Mouse (Mus musculus) layer of hippocampus, adult 9-10 months (tissue): ENCODE data around the gene Acsm5.
"Not testable (repeated sequence)": the region's sequence is repeated elsewhere in the genome, so short reads cannot be mapped to it uniquely, and the experiment has no call there.

Experiments used
- DNase-seq: peaks from one replicate; pipeline ENCODE4 v3.0.0; 2022; ENCODE audit warnings: low spot score

Acsm5 gene

DNA sequence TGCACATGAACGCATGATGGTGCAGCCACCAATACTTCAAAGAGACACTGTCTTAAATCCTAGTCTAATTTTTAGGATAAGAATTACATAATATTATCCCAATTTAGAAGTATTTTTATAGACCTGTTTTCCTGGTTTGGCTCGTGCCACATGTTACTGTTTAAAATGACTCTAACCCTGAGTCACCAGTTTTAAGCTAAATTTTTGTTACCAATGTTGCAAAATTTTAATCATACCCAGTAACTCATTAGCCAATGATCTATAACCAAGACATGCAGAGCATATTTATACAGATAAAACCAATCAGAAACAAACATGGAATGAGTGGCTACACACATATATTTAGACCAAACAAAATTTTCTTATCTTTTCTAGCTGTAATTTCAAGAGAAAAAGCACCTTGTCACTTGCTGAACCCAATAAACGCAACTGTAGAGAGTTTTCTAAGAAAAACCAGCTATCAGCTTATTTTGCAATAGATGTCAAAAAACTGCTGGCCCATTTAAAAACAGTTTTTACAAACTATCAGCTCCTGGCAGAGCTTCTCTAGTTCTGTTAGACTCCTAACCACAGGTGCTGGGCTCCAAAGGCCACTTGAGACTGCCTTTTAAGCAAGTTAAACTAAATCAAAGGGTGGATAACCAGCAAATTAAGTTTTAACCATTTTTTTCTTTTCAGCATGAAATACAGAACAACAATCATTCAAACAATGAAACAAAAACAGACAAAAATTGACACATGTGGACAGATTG is 31.4 kb downstream of the Acsm5 start:
- DNase-seq, result no peak

DNA sequence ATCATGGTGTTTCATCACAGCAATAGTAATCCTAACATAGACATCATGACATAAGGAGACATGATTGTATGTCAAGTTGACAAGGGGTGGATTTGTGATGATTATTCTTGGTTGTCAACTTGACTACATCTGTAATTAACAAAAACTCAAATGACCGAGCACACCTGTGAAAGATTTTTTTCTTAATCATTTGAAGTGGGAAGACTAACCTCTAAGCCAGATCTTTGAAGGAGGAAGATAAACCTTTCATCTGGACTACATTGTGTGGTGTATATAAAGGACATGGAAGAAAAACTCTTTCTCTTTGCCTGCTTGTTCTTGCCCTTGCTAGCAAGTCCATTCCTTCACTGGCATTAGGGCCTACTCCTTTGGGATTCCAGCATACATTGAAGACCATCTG is 34.8 kb downstream of the Acsm5 start, which contains the start of gene Acsm2:
TSS of gene Acsm2 (plus strand) at position 301 of the 400 bp plus-strand sequence.
- no peak for DNase-seq

DNA sequence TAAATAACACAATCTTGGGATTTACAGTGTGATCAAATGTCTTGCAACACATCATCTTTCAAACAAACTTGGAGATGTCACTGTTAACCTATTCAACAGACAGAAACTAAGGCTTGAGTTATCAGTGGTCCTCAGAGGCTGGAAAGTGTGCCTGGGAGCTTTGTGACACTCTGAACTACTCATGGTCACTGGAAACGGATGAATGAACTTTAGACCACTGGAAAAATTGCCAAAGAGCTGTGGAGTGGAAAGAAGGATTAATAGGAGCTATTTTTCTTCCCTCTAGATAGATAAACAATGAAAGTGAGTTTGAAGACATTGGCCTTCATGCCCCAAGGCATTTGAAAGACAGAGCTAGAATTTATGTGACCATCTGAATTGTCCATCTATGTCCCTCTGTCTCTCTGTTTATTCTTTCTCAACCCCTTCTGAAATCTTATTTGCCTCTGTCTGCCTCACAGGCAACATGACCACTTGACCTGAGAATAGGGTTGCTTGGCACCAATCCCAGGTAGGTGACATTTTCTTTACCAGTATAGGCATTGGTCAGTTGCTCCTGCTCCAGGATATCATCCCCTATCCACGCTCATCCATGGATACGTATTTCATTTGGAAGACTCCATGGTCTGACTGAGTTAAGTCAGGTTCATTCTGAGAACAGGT is 40.7 kb downstream of the Acsm5 start:
- DNase-seq, result no peak

DNA sequence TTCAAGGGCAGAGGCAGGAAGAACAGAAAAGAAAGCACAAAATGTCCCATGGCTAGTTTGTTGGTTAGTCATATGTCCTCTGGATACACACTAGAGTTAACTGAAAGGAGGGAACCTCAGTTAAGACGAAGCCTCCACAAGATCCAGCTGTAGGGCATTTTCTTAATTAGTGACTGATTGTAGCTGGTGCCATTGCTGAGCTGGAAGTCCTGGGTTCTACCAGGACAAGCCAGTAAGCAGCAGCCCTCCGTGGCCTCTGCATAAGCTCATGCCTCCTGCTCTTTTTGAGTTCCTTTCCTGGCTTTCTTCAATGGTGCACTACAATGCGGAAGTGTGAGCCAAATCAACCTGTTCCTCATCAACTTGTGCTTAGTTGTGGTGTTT is 41.2 kb downstream of the Acsm5 start:
- DNase-seq, result no peak

DNA sequence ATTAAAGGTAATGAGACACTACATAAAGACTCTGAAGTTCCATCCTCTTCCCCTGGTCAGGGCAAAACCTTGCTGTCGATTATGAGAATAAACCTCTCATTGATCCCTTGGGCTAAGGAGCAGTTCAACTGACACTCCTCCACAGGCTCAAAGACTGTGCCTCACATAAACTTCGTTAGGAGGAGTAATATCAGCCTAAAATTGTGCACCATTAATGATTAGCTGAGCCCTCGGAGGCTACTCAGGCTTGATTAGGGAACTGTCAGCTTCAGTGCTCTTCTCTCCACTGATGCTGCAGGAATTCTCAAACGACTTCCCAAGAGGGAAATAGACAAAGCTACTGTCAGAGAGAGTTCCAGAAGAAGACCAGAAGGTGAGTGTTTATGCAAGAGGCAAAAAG is 42.2 kb downstream of the Acsm5 start:
- DNase-seq, result no peak

DNA sequence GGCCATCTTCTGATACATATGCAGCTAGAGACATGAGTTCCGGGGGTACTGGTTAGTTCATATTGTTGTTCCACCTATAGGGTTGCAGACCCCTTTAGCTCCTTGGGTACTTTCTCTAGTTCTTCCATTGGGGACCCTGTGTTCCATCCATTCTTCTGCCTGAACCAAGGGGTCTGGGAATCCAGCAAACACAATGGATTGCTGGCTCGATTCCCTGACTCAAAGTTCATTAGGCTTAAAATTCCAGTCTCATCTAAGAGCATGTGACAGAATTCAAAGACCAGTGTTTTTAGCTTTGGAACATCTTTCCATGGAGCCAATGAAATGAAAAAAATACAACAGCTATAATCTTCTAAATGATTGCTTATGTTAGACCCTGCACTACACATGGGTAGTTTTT is 43.2 kb downstream of the Acsm5 start:
- not testable (repeated sequence) for DNase-seq

DNA sequence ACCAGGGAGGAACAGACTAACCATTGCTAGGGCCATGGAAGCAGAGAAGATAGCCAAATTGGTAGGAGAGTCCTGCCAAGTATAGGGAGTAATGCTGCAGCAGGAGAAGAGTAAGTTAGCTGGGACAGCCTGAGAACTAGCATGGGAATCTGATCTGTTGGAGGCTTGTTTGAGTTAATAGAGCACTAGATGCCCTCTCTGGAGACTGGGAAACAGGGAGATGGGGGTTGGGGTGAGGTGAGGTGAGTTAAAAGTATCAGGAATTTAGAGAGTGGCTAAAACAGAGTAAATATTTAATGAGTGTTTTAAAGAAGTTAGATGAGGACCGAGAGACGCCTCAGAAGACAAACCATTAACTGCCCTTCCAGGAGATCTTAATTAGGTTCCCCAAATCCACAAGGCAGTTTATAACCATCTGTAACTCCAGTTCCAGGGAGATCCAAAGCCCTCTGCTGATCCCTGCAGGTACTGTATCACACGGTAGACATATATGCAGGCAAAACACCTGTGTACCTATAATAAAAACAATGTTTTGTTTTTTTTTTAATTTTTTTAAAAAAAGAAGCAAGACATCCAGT is 75.4 kb downstream of the Acsm5 start:
- DNase-seq, result no peak
